Mouse (Mus musculus): Measurements from ENCODE around the gene Apobec4. TPM values are rescaled to one million over a fixed set of nuclear protein-coding genes. Genes with fewer than 3 reads are reported as not detected.
A peak's percentile ranks its signal among the peaks of the same experiment; 100 is the strongest.
"Not testable (repeated sequence)": the region's sequence is repeated elsewhere in the genome, so short reads cannot be mapped to it uniquely, and the experiment has no call there.

Apobec4 gene
- total RNA-seq, 2 experiments from 2014 or later: not detected

- intact Hi-C loops (cut with DNase I): loop anchor here (5.0 to 10.0 kb wide), 2 partner anchors 244 to 371 kb away; partner anchors contain the start of gene Colgalt2
- peak; percentile 96 to 97 for DNase-seq
Measured at GRCm38 (mm10) chr1:152766032-152766772, 15.9 kb downstream of the Apobec4 start, which contains the start of the genes Rgl1 and Arpc5. TSS of gene Rgl1 (minus strand) at chr1:152766351. TSS of gene Arpc5 (plus strand) at chr1:152766542.

- intact Hi-C loops (cut with DNase I): loop anchor here (5.0 to 10.0 kb wide), 2 partner anchors 245 to 372 kb away; partner anchors contain the start of gene Colgalt2
- peak in 1 of 2 experiments; percentile 48 for DNase-seq
Measured at GRCm38 (mm10) chr1:152766804-152767748, 16.7 kb downstream of the Apobec4 start.

- intact Hi-C loops (cut with DNase I): loop anchor here (2.0 to 10.0 kb wide), 3 partner anchors 137 to 373 kb away; partner anchors contain the start of gene Colgalt2
- peak; percentile 80 to 87 for DNase-seq
Measured at GRCm38 (mm10) chr1:152767749-152768488, 17.6 kb downstream of the Apobec4 start.

- intact Hi-C loops (cut with DNase I): no loop called here
- DNase-seq: no peak
Measured at GRCm38 (mm10) chr1:152771016-152771415, 20.7 kb downstream of the Apobec4 start.

GRCm38 (mm10) chr1:152774601-152775000 is 24.2 kb downstream of the Apobec4 start:
- intact Hi-C loops (cut with DNase I); DNase-seq: not testable (repeated sequence)

- DNase-seq: peak; percentile 77 to 82
- intact Hi-C loops (cut with DNase I): no loop called here
Measured at GRCm38 (mm10) chr1:152779071-152779737, 28.9 kb downstream of the Apobec4 start.

- no peak for DNase-seq
- intact Hi-C loops (cut with DNase I): no loop called here
Measured at GRCm38 (mm10) chr1:152784620-152785019, 34.3 kb downstream of the Apobec4 start.

GRCm38 (mm10) chr1:152785446-152785845 is 35.1 kb downstream of the Apobec4 start:
- intact Hi-C loops (cut with DNase I); DNase-seq: not testable (repeated sequence)

GRCm38 (mm10) chr1:152786953-152787352 is 36.6 kb downstream of the Apobec4 start:
- no peak for DNase-seq

GRCm38 (mm10) chr1:152788121-152788660 is 37.8 kb downstream of the Apobec4 start:
- intact Hi-C loops (cut with DNase I): no loop called here

More at GRCm38 (mm10) chr1:152786953-152787352, 36.6 kb downstream of the Apobec4 start:
- intact Hi-C loops (cut with DNase I): no loop called here

GRCm38 (mm10) chr1:152790254-152790653 is 39.9 kb downstream of the Apobec4 start:
- intact Hi-C loops (cut with DNase I): loop anchor here (1.0 to 10.0 kb wide), 3 partner anchors 114 to 585 kb away; no protein-coding TSS in a partner anchor
- peak; percentile 49 to 51 for DNase-seq

More at GRCm38 (mm10) chr1:152788121-152788660, 37.8 kb downstream of the Apobec4 start:
- no peak for DNase-seq

GRCm38 (mm10) chr1:152790821-152791220 is 40.5 kb downstream of the Apobec4 start:
- DNase-seq: no peak
- intact Hi-C loops (cut with DNase I): loop anchor here (1.0 to 10.0 kb wide), 3 partner anchors 113 to 584 kb away; no protein-coding TSS in a partner anchor

- no peak for DNase-seq
- intact Hi-C loops (cut with DNase I): loop anchor here (5.0 to 10.0 kb wide), 2 partner anchors 301 to 584 kb away; no protein-coding TSS in a partner anchor
Measured at GRCm38 (mm10) chr1:152791269-152791668, 40.9 kb downstream of the Apobec4 start.

- DNase-seq: no peak
- intact Hi-C loops (cut with DNase I): loop anchor here (5.0 to 10.0 kb wide), 2 partner anchors 299 to 582 kb away; no protein-coding TSS in a partner anchor
Measured at GRCm38 (mm10) chr1:152792736-152793494, 42.6 kb downstream of the Apobec4 start.

GRCm38 (mm10) chr1:152793495-152794130 is 43.3 kb downstream of the Apobec4 start:
- intact Hi-C loops (cut with DNase I): loop anchor here (5.0 to 10.0 kb wide), 2 partner anchors 299 to 581 kb away; no protein-coding TSS in a partner anchor
- DNase-seq: no peak

GRCm38 (mm10) chr1:152795688-152796255 is 45.4 kb downstream of the Apobec4 start:
- intact Hi-C loops (cut with DNase I): loop anchor here (10.0 kb wide), 1 partner anchor 579 kb away; no protein-coding TSS in a partner anchor
- DNase-seq: no peak

GRCm38 (mm10) chr1:152796683-152797263 is 46.4 kb downstream of the Apobec4 start:
- no peak for DNase-seq
- intact Hi-C loops (cut with DNase I): loop anchor here (10.0 kb wide), 1 partner anchor 578 kb away; no protein-coding TSS in a partner anchor
